In genomic region chr1:77514963-77515650, GRCm38 (mm10) we compare ENCODE assay signal across 8 mouse cellular contexts. TPM values are rescaled to one million over a fixed set of nuclear protein-coding genes. Genes with fewer than 3 reads are reported as not detected.
DNase-seq lines count a peak whose midpoint lies in the region; ATAC-seq and TF ChIP-seq lines count a peak whose summit lies in the region.

TSS of gene Epha4 (minus strand) at chr1:77515088.

- H3K36me3 ChIP-seq in heart, embryonic 11.5 days (ENCODE audit: control insufficient read depth, insufficient read depth, low read length) = no peaks in the 10 kb centered on the region
- no peaks in the 10 kb centered on the region for H3K36me3 ChIP-seq in kidney, embryonic 16.5 days (ENCODE audit: insufficient read depth, low read length)
- H3K36me3 ChIP-seq in limb, embryonic 15.5 days = no peaks in the 10 kb centered on the region
- H3K36me3 ChIP-seq in midbrain, embryonic 15.5 days (replicated peaks) = no peaks in the 10 kb centered on the region
- no peaks in the 10 kb centered on the region for H3K36me3 ChIP-seq in stomach, postnatal 0 days (ENCODE audit: control insufficient read depth, insufficient read depth, low read length)

- peak; percentile 25 to 38 for DNase-seq in spleen, adult 18-20 months
- no peak for DNase-seq in spleen, adult 12 weeks (ENCODE audit: low spot score)
- peak; percentile 26 for DNase-seq in fat pad, adult 2 months (ENCODE audit: extremely low read depth, low read depth, low spot score)
- peak; percentile 94 for DNase-seq in stomach, postnatal 0 days (ENCODE audit: low spot score)

- H3K27me3 ChIP-seq in heart, embryonic 11.5 days (ENCODE audit: control insufficient read depth, insufficient read depth, low read length) = no peaks in the 10 kb centered on the region; the same call in 1 of the 2 replicates
- H3K27me3 ChIP-seq in kidney, embryonic 16.5 days (ENCODE audit: insufficient read depth, low read length) = no peaks in the 10 kb centered on the region
- H3K27me3 ChIP-seq in limb, embryonic 15.5 days = peaks cover 15% of the 10 kb centered on the region
- no peaks in the 10 kb centered on the region for H3K27me3 ChIP-seq in midbrain, embryonic 15.5 days (replicated peaks)
- no peaks in the 10 kb centered on the region for H3K27me3 ChIP-seq in stomach, postnatal 0 days (ENCODE audit: control insufficient read depth, insufficient read depth, low read length)

- peak within 1 kb of the TSS; percentile 97 for H3K4me2 ChIP-seq in heart, embryonic 11.5 days
- peak within 1 kb of the TSS; percentile 95 for H3K4me2 ChIP-seq in kidney, embryonic 16.5 days (replicated peaks; ENCODE audit: low read depth, low read length)
- peak within 1 kb of the TSS; percentile 94 for H3K4me2 ChIP-seq in limb, embryonic 15.5 days
- peak within 1 kb of the TSS; percentile 80 for H3K4me2 ChIP-seq in midbrain, embryonic 15.5 days
- peak within 1 kb of the TSS; percentile 91 for H3K4me2 ChIP-seq in stomach, postnatal 0 days (replicated peaks; ENCODE audit: low read depth)

- no peaks in the 10 kb centered on the region for H3K4me1 ChIP-seq in heart, embryonic 11.5 days (ENCODE audit: control insufficient read depth, insufficient read depth, low read length)
- peaks cover 27% of the 10 kb centered on the region for H3K4me1 ChIP-seq in kidney, embryonic 16.5 days (ENCODE audit: insufficient read depth, low read length)
- H3K4me1 ChIP-seq in limb, embryonic 15.5 days = peaks cover 31% of the 10 kb centered on the region
- peaks cover 39% of the 10 kb centered on the region for H3K4me1 ChIP-seq in midbrain, embryonic 15.5 days
- H3K4me1 ChIP-seq in stomach, postnatal 0 days (replicated peaks; ENCODE audit: control insufficient read depth, insufficient read depth) = 0 out of 2 replicates have a peak, but pooled peaks cover 3% of the 10 kb centered on the region

- WGBS in heart, embryonic 11.5 days (ENCODE audit: insufficient replicate concordance) = 0% methylated on average over 40 of the region's 40 CpGs
- WGBS in kidney, embryonic 16.5 days = under 1% methylated on average over 40 of the region's 40 CpGs
- WGBS in limb, embryonic 15.5 days = under 1% methylated on average over 40 of the region's 40 CpGs
- WGBS in midbrain, embryonic 15.5 days = under 1% methylated on average over 40 of the region's 40 CpGs
- under 1% methylated on average over 40 of the region's 40 CpGs for WGBS in stomach, postnatal 0 days

- 0 out of 2 replicates have a peak within 1 kb of the TSS, but pooled peaks have one; percentile 16 for H3K27ac ChIP-seq in heart, embryonic 11.5 days (ENCODE audit: low read depth, low read length)
- peak within 1 kb of the TSS; percentile 79 for H3K27ac ChIP-seq in kidney, embryonic 16.5 days (ENCODE audit: low read length)
- peak within 1 kb of the TSS; percentile 75 for H3K27ac ChIP-seq in limb, embryonic 15.5 days
- peak within 1 kb of the TSS; percentile 83 for H3K27ac ChIP-seq in midbrain, embryonic 15.5 days
- H3K27ac ChIP-seq in stomach, postnatal 0 days (replicated peaks) = peak within 1 kb of the TSS; percentile 13; the same call in 1 of the 2 replicates

- no peaks in the 10 kb centered on the region for H3K9me3 ChIP-seq in heart, embryonic 11.5 days (replicated peaks; ENCODE audit: control insufficient read depth, low read length)
- no peaks in the 10 kb centered on the region for H3K9me3 ChIP-seq in kidney, embryonic 16.5 days (ENCODE audit: low read length)
- H3K9me3 ChIP-seq in limb, embryonic 15.5 days = no peaks in the 10 kb centered on the region
- no peaks in the 10 kb centered on the region for H3K9me3 ChIP-seq in midbrain, embryonic 15.5 days
- H3K9me3 ChIP-seq in stomach, postnatal 0 days (ENCODE audit: control insufficient read depth, low read length) = no peaks in the 10 kb centered on the region

- TF ChIP-seq CTCF in stomach, postnatal 0 days (IDR thresholded peaks at IDR 0.05; ENCODE audit: low read depth) = no peak

- H3K4me3 ChIP-seq in heart, embryonic 11.5 days (ENCODE audit: low read depth, low read length) = peak within 1 kb of the TSS; percentile 64
- peak within 1 kb of the TSS; percentile 79 for H3K4me3 ChIP-seq in kidney, embryonic 16.5 days (ENCODE audit: low read length)
- peak within 1 kb of the TSS; percentile 65 for H3K4me3 ChIP-seq in limb, embryonic 15.5 days
- H3K4me3 ChIP-seq in midbrain, embryonic 15.5 days = peak within 1 kb of the TSS; percentile 66
- peak within 1 kb of the TSS; percentile 59 for H3K4me3 ChIP-seq in stomach, postnatal 0 days (ENCODE audit: low read depth, low read length)

- ATAC-seq in heart, embryonic 11.5 days (replicated peaks; ENCODE audit: insufficient number of reproducible peaks, low FRiP score, low TSS enrichment) = peak; percentile 89
- peak; percentile 98 for ATAC-seq in kidney, embryonic 16.5 days (ENCODE audit: low FRiP score, low TSS enrichment)
- ATAC-seq in limb, embryonic 15.5 days (ENCODE audit: insufficient number of reproducible peaks, low FRiP score, low TSS enrichment, low read depth) = peak; percentile 95
- ATAC-seq in midbrain, embryonic 15.5 days (replicated peaks) = peak; percentile 93
- peak; percentile 96 for ATAC-seq in stomach, postnatal 0 days (ENCODE audit: low FRiP score, low TSS enrichment)

- H3K9ac ChIP-seq in heart, embryonic 11.5 days (ENCODE audit: low read depth, low read length) = peak within 1 kb of the TSS; percentile 71
- H3K9ac ChIP-seq in kidney, embryonic 16.5 days (replicated peaks; ENCODE audit: low read length) = peak within 1 kb of the TSS; percentile 78
- H3K9ac ChIP-seq in limb, embryonic 15.5 days = peak within 1 kb of the TSS; percentile 51
- H3K9ac ChIP-seq in midbrain, embryonic 15.5 days = peak within 1 kb of the TSS; percentile 63
- peak within 1 kb of the TSS; percentile 63 for H3K9ac ChIP-seq in stomach, postnatal 0 days (ENCODE audit: low read length)

- TF ChIP-seq EP300 in stomach, postnatal 0 days (optimal IDR thresholded peaks at IDR 0.05) = no peak

RNA-seq across cellular contexts. Expression of gene Epha4, which starts in this region (rescaled TPM):
- 7.4 TPM in 2 replicates for polyA plus RNA-seq in heart, embryonic 11.5 days (2014; fragmentation: Nextera tagmentation; extraction: Ambion mirVana)
- 17.0 and 19.6 TPM in 2 replicates for polyA plus RNA-seq in kidney, embryonic 16.5 days (2015; fragmentation: Nextera tagmentation; extraction: Ambion mirVana)
- 32.3 and 39.0 TPM in 2 replicates for polyA plus RNA-seq in limb, embryonic 15.5 days (2015; fragmentation: Nextera tagmentation; extraction: Ambion mirVana)
- polyA plus RNA-seq in midbrain, embryonic 15.5 days (2015; fragmentation: Nextera tagmentation; extraction: Ambion mirVana) = 33.0 and 38.5 TPM in 2 replicates
- 3.8 and 5.4 TPM in 2 replicates for polyA plus RNA-seq in stomach, postnatal 0 days (2015; fragmentation: Nextera tagmentation; extraction: Ambion mirVana)

Comparison
In these comparisons a context has a peak if more than half of its experiments do, and no peak if none do; other contexts are left out.
1. H3K27ac ChIP-seq: peak in every context shown above with its lines; median percentile 83 in midbrain, embryonic 15.5 days; 79 in kidney, embryonic 16.5 days; 75 in limb, embryonic 15.5 days; 16 in heart, embryonic 11.5 days; 13 in stomach, postnatal 0 days.